Mouse (Mus musculus) hindbrain, embryonic 16.5 days (tissue): ENCODE measurements around the gene Carns1. TPM values are rescaled to one million over a fixed set of nuclear protein-coding genes. Genes with fewer than 3 reads are reported as not detected.
A peak's percentile ranks its signal among the peaks of the same experiment; 100 is the strongest.

Experiments used
- ATAC-seq: fragments of 200-750 bp; cut with Nextera tagmentation; 2 replicates; pipeline ENCODE4 v1.8.0; 2017; ENCODE audit warnings: moderate TSS enrichment, moderate library complexity
- H3K27ac ChIP-seq: fragments of 300-500 bp; sonication (generic); 2 replicates; pipeline ENCODE4 v1.5.1; 2014; ENCODE audit warnings: low read depth, mild to moderate bottlenecking, control low read depth, low read length, moderate library complexity
- H3K27me3 ChIP-seq: fragments of 300-500 bp; sonication (generic); replicated peaks from 2 replicates; pipeline ENCODE4 v1.6.1; 2014; ENCODE audit warnings: low read length; ENCODE audit not compliant: control insufficient read depth, insufficient read depth
- H3K36me3 ChIP-seq: fragments of 300-500 bp; sonication (generic); 2 replicates; pipeline ENCODE4 v1.6.1; 2014; ENCODE audit warnings: mild to moderate bottlenecking, low read length, moderate library complexity, mixed read lengths; ENCODE audit not compliant: control insufficient read depth, insufficient read depth
- H3K4me1 ChIP-seq: fragments of 300-500 bp; sonication (generic); 2 replicates; pipeline ENCODE4 v1.6.1; 2014; ENCODE audit warnings: low read depth, low read length; ENCODE audit not compliant: control insufficient read depth, insufficient read depth
- H3K4me2 ChIP-seq: fragments of 300-500 bp; sonication (generic); 2 replicates; pipeline ENCODE4 v1.6.1; 2014; ENCODE audit warnings: mild to moderate bottlenecking, low read length, control low read depth, moderate library complexity
- H3K4me3 ChIP-seq: fragments of 300-500 bp; sonication (generic); 2 replicates; pipeline ENCODE4 v1.5.1; 2014; ENCODE audit warnings: mild to moderate bottlenecking, low read length, control low read depth, moderate library complexity
- H3K9ac ChIP-seq: fragments of 300-500 bp; sonication (generic); 2 replicates; pipeline ENCODE4 v1.6.1; 2014; ENCODE audit warnings: low read depth, mild to moderate bottlenecking, control low read depth, low read length, moderate library complexity
- H3K9me3 ChIP-seq: fragments of 300-500 bp; sonication (generic); 2 replicates; pipeline ENCODE4 v1.6.1; 2014; ENCODE audit warnings: mild to moderate bottlenecking, low read length, moderate library complexity; ENCODE audit not compliant: control insufficient read depth
- WGBS: fragments of 180-500 bp; shearing (Covaris S2); extraction: QIAGEN DNeasy Blood & Tissue Kit; methylation state at CpG from one replicate; pipeline ENCODE4 v1.1.7; 2014; 5-methylcytosine and 5-hydroxymethylcytosine counted together
- polyA plus RNA-seq: library from polyadenylated mRNA; unstranded; fragments of >200 nt; fragmentation: Nextera tagmentation; extraction: Ambion mirVana; gene quantifications from 2 replicates; pipeline ENCODE4 v1.2.1, GENCODE M21; 2015

Gene Carns1
- polyA plus RNA-seq, 1 experiment from 2014 or later = 7.9 TPM

DNA sequence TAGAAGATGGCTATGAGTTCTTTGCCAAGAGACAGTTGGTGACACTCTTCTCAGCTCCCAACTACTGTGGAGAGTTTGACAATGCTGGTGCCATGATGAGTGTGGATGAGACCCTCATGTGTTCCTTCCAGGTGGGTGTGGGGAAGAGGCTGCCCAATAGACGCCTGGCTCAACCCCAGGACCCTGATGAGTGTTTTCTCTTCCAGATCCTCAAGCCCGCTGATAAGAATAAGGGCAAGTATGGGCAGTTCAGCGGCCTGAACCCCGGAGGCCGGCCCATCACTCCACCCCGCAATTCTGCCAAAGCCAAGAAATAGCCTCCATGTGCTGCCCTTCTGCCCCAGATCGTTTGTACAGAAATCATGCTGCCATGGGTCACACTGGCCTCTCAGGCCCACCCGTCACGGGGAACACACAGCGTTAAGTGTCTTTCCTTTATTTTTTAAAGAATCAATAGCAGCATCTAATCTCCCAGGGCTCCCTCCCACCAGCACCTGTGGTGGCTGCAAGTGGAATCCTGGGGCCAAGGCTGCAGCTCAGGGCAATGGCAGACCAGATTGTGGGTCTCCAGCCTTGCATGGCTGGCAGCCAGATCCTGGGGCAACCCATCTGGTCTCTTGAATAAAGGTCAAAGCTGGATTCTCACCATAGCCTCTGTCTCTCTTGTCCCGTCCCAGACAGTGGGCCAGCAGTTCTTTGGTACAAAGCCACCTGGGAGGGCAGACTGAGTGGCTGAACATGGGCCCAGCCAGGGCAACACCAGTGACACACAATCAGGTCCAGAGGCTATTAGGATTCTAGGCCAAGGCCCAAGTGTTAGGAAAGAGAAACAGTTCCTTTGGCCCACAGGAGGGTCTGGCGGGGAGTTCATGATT lies 19.7 kb upstream of the Carns1 start:
- 56% methylated on average over 12 of the region's 12 CpGs for WGBS
- Histone ChIP-seq H3K9me3 (no peaks in the 10 kb centered on the region), H3K4me3 (no peak overlapping the region), H3K4me1 (peaks cover 35% of the 10 kb centered on the region), H3K27ac (no peak overlapping the region), H3K4me2 (no peak overlapping the region), H3K27me3 (no peaks in the 10 kb centered on the region), H3K9ac (no peak overlapping the region), H3K36me3 (peaks cover 32% of the 10 kb centered on the region)
- ATAC-seq = no peak

DNA sequence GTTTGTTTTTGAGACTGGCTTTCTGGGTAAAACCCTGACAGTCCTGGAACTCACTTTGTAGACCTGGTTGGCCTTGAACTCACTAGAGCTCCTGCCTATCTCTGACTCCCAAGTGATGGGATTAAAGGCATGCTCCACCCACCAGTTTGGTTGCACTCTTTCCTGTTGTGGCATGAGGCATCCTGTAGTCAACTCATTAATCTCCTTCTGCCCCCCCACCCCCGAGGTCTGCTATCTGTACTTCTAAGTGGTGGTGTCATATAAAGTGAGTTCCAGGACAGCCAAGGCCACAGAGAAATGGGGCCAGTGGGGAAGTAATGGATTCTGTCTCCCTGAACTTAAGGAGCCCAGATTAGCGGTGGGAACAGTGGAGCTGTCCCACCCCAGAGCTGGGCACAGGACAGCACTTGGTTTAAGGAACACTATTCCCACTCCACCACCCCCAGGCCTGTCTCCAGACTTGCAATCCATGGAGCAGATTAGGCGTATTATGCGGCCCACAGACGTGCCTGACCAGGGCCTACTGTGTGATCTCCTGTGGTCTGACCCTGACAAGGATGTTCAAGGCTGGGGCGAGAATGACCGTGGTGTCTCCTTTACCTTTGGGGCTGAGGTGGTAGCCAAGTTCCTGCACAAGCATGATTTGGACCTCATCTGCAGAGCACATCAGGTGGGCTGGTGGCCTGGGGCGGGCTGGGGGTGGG lies 18.9 kb upstream of the Carns1 start:
- H3K4me2 ChIP-seq = no peak overlapping the region
- H3K4me1 ChIP-seq = peaks cover 34% of the 10 kb centered on the region
- no peaks in the 10 kb centered on the region for H3K27me3 ChIP-seq
- H3K9me3 ChIP-seq = no peaks in the 10 kb centered on the region
- WGBS = 90% methylated on average over 8 of the region's 8 CpGs
- no peak for ATAC-seq
- H3K4me3 ChIP-seq = no peak overlapping the region
- no peak overlapping the region for H3K9ac ChIP-seq
- H3K36me3 ChIP-seq = peaks cover 32% of the 10 kb centered on the region
- H3K27ac ChIP-seq = no peak overlapping the region

DNA sequence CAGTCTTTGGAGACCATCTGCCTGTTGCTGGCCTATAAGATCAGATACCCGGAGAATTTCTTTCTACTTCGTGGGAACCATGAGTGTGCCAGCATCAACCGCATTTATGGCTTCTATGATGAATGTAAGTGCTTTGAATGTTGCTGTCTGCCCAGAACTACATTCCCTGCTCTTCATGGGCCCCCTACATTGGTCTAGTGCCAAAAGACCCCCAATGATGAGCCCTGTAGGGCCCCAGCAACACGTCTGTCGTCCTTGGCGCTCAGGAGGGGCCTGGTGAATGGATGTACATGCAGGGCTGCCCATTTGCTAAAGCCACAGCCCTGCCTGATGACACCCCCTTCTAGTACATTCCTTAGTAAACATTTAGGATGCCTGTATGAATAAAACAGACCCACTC lies 17.9 kb upstream of the Carns1 start:
- peaks cover 34% of the 10 kb centered on the region for H3K4me1 ChIP-seq
- H3K4me2 ChIP-seq = peak overlapping the region; percentile 98
- H3K27me3 ChIP-seq = no peaks in the 10 kb centered on the region
- H3K36me3 ChIP-seq = peaks cover 32% of the 10 kb centered on the region
- H3K27ac ChIP-seq = no peak overlapping the region; the same call in 1 of the 2 replicates
- peak overlapping the region; percentile 97 for H3K4me3 ChIP-seq
- peak overlapping the region; percentile 99 for H3K9ac ChIP-seq
- 57% methylated on average over 6 of the region's 6 CpGs for WGBS
- H3K9me3 ChIP-seq = no peaks in the 10 kb centered on the region
- no peak for ATAC-seq

DNA sequence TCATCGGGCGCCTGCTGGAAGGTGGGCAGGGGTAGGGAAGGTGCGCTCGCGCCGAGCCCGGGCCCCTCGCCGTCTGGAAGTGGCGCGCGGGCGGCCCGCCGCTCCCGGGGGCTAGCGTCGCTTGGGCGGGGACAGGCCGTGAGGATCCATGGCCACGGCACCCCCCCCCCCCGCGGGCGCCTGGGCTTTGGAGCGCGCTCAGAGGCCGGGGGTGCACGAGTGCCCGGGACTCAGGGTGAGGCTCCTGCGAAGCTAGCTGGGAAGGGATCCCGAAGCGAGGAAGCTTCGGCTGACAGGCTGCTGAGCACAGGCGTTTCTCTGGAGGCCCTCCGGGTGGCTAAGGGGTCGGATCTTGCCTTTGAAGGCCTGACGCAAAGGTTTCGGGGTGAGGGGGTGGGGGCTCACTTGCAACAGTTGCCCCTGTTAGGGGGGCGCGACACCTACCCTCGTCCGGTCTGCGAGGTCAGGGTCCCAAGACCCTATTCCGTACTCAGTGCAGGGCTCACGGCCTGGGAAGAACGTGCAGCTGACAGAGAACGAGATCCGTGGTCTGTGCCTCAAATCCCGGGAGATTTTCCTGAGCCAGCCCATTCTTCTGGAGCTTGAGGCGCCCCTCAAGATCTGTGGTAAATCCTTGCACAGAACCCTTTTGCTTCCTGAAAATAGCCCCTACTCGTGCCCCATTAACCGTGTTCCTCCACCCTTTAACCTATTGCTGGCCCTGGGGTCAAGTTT lies 17.1 kb upstream of the Carns1 start:
- WGBS = 1% methylated on average over 39 of the region's 52 CpGs
- peak overlapping the region; percentile 99 for H3K9ac ChIP-seq
- H3K36me3 ChIP-seq = peaks cover 32% of the 10 kb centered on the region
- H3K27ac ChIP-seq = peak overlapping the region; percentile 96
- peak overlapping the region; percentile 97 for H3K4me3 ChIP-seq
- H3K4me1 ChIP-seq = peaks cover 34% of the 10 kb centered on the region
- H3K27me3 ChIP-seq = no peaks in the 10 kb centered on the region
- peak; percentile 73; the same call in 1 of the 2 replicates for ATAC-seq
- H3K4me2 ChIP-seq = peak overlapping the region; percentile 98
- H3K9me3 ChIP-seq = no peaks in the 10 kb centered on the region

DNA sequence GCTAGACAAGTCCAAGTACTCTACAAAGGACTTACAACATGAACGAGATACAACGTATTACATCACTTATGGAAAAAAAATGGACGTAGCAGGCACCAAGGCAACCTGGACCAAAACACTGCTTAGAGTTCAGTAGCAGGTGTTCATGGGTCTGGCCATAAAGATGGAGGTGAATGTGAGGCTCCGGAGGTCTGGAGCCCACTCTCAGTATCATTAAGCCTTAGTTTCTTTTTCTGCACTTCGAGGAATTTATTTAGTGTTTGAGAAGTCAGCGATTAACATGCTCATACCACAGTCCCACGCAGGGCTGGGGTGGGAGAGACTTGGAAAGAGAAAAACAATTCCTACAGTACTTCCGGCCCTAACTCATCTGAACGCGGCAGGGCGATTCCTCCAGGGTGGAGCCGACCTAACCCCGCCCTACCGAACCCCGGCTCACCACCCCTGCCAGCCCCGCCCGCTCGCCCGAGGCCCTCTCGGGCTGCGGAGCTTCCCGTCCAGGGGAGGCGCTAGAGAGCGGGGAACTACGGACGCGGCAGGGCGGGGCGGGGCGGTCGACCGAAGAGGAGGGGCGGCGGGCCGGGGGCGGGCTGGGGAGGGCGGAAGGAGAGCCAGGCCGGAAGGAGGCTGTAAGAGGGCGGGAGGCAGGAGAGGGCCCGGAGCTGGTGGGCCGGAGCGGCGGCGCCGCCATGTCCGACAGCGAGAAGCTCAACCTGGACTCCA lies 16.4 kb upstream of the Carns1 start, which contains the start of gene Ppp1ca:
Ppp1ca (plus strand) TSS at position 538 of the 723 bp plus-strand sequence.
- H3K27me3 ChIP-seq = no peaks in the 10 kb centered on the region
- H3K4me1 ChIP-seq = peaks cover 33% of the 10 kb centered on the region
- H3K36me3 ChIP-seq = peaks cover 26% of the 10 kb centered on the region
- peak within 1 kb of the TSS; percentile 98 for H3K4me2 ChIP-seq
- H3K27ac ChIP-seq = peak within 1 kb of the TSS; percentile 96
- peak; percentile 93 for ATAC-seq
- peak within 1 kb of the TSS; percentile 97 for H3K4me3 ChIP-seq
- no peaks in the 10 kb centered on the region for H3K9me3 ChIP-seq
- peak within 1 kb of the TSS; percentile 99 for H3K9ac ChIP-seq
- WGBS = 6% methylated on average over 42 of the region's 47 CpGs

DNA sequence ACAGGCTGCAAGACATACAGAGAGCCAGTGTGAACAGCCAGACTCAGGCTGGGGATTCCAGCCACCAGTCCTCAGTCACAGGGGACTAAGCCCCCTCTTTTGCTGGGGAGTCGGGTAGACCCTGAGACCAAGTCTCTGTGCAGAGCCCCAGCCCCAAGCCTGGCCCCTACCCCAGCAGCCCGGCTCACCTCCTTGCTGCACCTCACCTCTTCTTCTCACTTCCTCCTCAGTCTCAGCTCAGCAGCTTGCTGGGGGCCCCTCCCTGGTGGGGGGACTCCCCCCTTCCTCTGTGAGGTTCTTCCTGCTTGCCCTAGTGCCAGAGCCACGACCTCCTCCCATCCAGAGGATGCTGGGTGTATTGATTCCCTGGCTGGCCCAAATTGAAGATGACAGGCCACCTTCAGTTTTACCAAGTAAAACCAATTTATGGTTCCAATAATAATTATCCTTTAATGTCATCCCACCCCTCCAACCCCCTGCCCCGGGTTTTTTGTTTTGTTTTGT lies 15.6 kb upstream of the Carns1 start, which contains the start of gene Tbc1d10c:
Tbc1d10c (minus strand) TSS at position 454 of the 504 bp plus-strand sequence.
- Histone ChIP-seq H3K36me3 (peaks cover 19% of the 10 kb centered on the region), H3K4me3 (peak within 1 kb of the TSS; percentile 97), H3K9ac (peak within 1 kb of the TSS; percentile 99), H3K27ac (peak within 1 kb of the TSS; percentile 96), H3K9me3 (no peaks in the 10 kb centered on the region), H3K27me3 (no peaks in the 10 kb centered on the region), H3K4me2 (peak within 1 kb of the TSS; percentile 98), H3K4me1 (peaks cover 27% of the 10 kb centered on the region)
- WGBS = 68% methylated on average over 4 of the region's 4 CpGs
- no peak for ATAC-seq

DNA sequence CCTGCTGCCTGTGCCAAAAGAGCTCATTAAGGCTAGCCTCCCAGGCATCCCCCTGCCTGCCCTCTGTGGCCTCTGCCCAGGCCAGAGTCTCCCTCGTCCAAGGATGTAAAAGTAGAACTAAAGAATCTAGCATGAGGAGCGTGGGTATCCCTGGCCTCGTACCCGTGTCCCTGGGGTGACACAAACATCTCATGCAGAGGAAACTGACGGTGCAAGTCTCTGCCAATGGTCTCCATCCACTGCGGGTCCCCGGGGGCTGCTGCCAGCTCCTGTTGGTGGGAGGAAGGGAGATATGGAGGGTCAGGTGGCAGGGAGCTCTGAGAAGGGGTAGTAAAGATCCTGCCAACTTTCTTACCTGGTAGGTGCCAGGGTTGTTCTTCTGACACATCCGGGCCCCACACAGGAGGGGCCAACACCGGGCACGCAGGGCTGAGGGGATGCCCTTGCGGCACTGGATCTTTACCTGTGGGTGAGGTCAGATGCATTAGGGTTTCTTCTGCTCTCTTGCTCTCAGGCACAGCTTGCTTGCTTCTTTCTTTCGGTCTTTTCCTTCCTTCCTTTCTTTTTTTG lies 13.9 kb upstream of the Carns1 start:
- Histone ChIP-seq H3K4me2 (no peak overlapping the region), H3K27ac (no peak overlapping the region), H3K9me3 (no peaks in the 10 kb centered on the region), H3K4me3 (no peak overlapping the region), H3K36me3 (peaks cover 1% of the 10 kb centered on the region), H3K9ac (no peak overlapping the region), H3K27me3 (no peaks in the 10 kb centered on the region), H3K4me1 (peaks cover 14% of the 10 kb centered on the region)
- 87% methylated on average over 11 of the region's 12 CpGs for WGBS
- no peak for ATAC-seq

DNA sequence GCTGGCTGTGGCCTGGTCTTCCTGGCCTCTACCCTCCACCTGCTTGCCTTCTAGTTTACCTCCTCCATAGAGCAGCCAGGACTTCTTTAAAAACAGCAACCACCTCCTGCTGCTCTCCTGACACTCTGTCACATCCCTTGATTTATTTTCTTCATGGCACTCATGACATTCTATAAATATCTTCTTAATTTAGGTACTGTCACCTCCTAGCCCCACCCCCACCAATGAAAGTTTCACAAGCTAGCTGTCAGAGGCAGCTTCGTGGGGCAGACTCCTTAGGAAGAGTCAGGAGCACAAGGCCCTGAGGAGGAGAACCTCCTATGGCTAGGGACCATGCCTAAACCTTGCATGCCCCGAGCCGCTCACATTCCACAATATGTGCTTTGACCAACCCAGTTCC lies 12.0 kb upstream of the Carns1 start:
- no peak overlapping the region for H3K9ac ChIP-seq
- no peak overlapping the region for H3K4me3 ChIP-seq
- H3K9me3 ChIP-seq = no peaks in the 10 kb centered on the region
- H3K36me3 ChIP-seq = no peaks in the 10 kb centered on the region
- H3K4me2 ChIP-seq = no peak overlapping the region
- 72% methylated on average over 3 of the region's 3 CpGs for WGBS
- no peak for ATAC-seq
- no peaks in the 10 kb centered on the region; the same call in 1 of the 2 replicates for H3K4me1 ChIP-seq
- H3K27ac ChIP-seq = no peak overlapping the region
- H3K27me3 ChIP-seq = no peaks in the 10 kb centered on the region
